Mouse (Mus musculus) cerebellum, postnatal 14 days (tissue): ENCODE measurements at regions not wholly inside any gene's neighbourhood (a gene's known extent, or its start where the extent isn't known, plus 50 kb on each side); places are given as distances from the start of the nearest gene placed in this dataset.
"Not testable (repeated sequence)": the region's sequence is repeated elsewhere in the genome, so short reads cannot be mapped to it uniquely, and the experiment has no call there.

Experiments used
- DNase-seq, 2 experiments: peaks; one replicate each; pipeline ENCODE4 v3.0.0; 2021; ENCODE audit warnings: mixed read lengths in 2 of 2

- DNase-seq, result peak; percentile 69 to 72
Measured at GRCm38 (mm10) chr13:74563483-74564330, 69.9 kb upstream of the Zfp825 start.

DNA sequence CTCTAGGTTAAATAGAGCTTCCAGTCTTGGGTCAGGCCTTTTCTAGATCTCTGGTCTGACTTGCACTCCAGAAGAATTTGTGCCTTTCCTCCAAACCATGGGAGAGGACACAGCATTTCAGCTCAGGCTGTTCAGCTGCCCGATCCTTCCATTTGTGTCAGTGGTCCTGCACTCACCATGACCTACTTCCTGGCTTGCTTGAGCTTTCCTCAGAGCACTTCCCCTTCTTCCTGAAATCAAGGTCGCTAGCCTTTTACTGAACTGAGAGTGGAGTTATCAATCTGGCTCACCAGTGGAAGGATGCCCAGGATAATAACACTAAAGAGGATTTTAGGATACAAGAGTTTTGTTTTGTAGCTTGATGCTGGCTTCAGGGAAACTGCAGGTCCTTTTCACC lies 70.5 kb upstream of the Zfp825 start:
- not testable (repeated sequence) for DNase-seq

DNA sequence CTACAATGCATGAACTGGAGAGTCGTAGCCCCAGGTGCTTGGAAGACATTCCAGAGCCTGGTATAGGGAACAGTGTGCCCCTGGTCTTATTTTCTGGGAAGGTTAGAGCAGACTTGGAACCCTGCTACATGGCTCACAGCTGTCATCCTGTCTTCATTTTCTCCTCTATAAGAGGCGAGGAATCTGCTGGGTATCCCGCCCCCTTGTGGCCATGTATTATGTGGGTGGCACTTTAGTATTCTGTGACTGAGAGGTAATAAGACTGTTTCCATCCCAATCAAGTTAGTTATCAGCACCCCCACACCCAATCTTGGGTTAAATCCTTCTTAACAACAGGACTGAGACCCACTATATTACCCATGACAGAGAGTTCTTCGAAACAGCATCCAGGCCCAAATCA lies 69.4 kb upstream of the Erap1 start:
- peak; percentile 10 to 32 for DNase-seq
